Mouse (Mus musculus) liver, embryonic 14.5 days (tissue): ENCODE data around the gene Bmp8b. TPM values are rescaled to one million over a fixed set of nuclear protein-coding genes. Genes with fewer than 3 reads are reported as not detected.
"Not testable (repeated sequence)": the region's sequence is repeated elsewhere in the genome, so short reads cannot be mapped to it uniquely, and the experiment has no call there.

ENCODE experiments used
- ATAC-seq: fragments of 200-750 bp; cut with Nextera tagmentation; 2 replicates; pipeline ENCODE4 v1.8.0; 2017; ENCODE audit warnings: moderate number of reproducible peaks, mild to moderate bottlenecking, moderate library complexity; ENCODE audit not compliant: insufficient read depth
- DNase-seq, 3 experiments: peaks; one replicate each; pipeline ENCODE4 v3.0.0-alpha.2; 2012 to 2013; ENCODE audit warnings: low read depth in 3 of 3, low spot score in 3 of 3
- H3K27ac ChIP-seq: fragments of 300-500 bp; sonication (generic); 2 replicates; pipeline ENCODE4 v1.5.1; 2014; ENCODE audit warnings: moderate library complexity, mild to moderate bottlenecking, control low read depth, inconsistent platforms
- H3K27me3 ChIP-seq: fragments of 300-500 bp; sonication (generic); 2 replicates; pipeline ENCODE4 v1.6.1; 2014; ENCODE audit warnings: mild to moderate bottlenecking, low read length, moderate library complexity; ENCODE audit not compliant: control insufficient read depth, insufficient read depth
- H3K36me3 ChIP-seq: fragments of 300-500 bp; sonication (generic); replicated peaks from 2 replicates; pipeline ENCODE4 v1.6.1; 2014; ENCODE audit warnings: low read depth; ENCODE audit not compliant: control insufficient read depth, insufficient read depth
- H3K4me1 ChIP-seq, 2 experiments: fragments of 200-500 bp in 1 of 2; fragments of 300-500 bp in 1 of 2; sonication (generic) in 1 of 2; replicated peaks; 2 replicates each; pipeline ENCODE4 v1.6.1; 2012 to 2014; ENCODE audit warnings: antibody characterized with exemption in 1 of 2, inconsistent platforms in 1 of 2, low read length in 1 of 2; ENCODE audit not compliant: control insufficient read depth in 2 of 2, insufficient read depth in 2 of 2
- H3K4me2 ChIP-seq: fragments of 300-500 bp; sonication (generic); 2 replicates; pipeline ENCODE4 v1.6.1; 2014; ENCODE audit warnings: low read depth, mild to moderate bottlenecking, control low read depth, moderate library complexity
- H3K4me3 ChIP-seq, 2 experiments: fragments of 200-500 bp in 1 of 2; fragments of 300-500 bp in 1 of 2; sonication (generic) in 1 of 2; 2 replicates each; pipeline ENCODE4 v1.5.1; 2012 to 2014; ENCODE audit warnings: low read depth in 2 of 2, low read length in 2 of 2, mild to moderate bottlenecking in 2 of 2, control low read depth in 1 of 2, inconsistent platforms in 1 of 2, moderate library complexity in 1 of 2; ENCODE audit not compliant: insufficient read depth in 1 of 2
- H3K9ac ChIP-seq: fragments of 300-500 bp; sonication (generic); replicated peaks from 2 replicates; pipeline ENCODE4 v1.6.1; 2014; ENCODE audit warnings: mild to moderate bottlenecking, control low read depth, moderate library complexity
- H3K9me3 ChIP-seq: fragments of 300-500 bp; sonication (generic); 2 replicates; pipeline ENCODE4 v1.6.1; 2016; ENCODE audit warnings: low read length, mixed read lengths; ENCODE audit not compliant: control insufficient read depth
- CTCF ChIP-seq: IDR thresholded peaks from 2 replicates; pipeline ENCODE4 v1.5.1; 2016; ENCODE audit warnings: antibody characterized with exemption, low read depth, control low read depth
- EP300 ChIP-seq: IDR thresholded peaks from 2 replicates; pipeline ENCODE4 v1.6.1; 2016; ENCODE audit warnings: antibody characterized with exemption, low read depth
- WGBS: fragments of 180-500 bp; shearing (Covaris S2); extraction: QIAGEN DNeasy Blood & Tissue Kit; methylation state at CpG from one replicate; pipeline ENCODE4 v1.1.7; 2014; ENCODE audit not compliant: insufficient replicate concordance; 5-methylcytosine and 5-hydroxymethylcytosine counted together
- polyA plus RNA-seq, 2 experiments: library from polyadenylated mRNA; depleted of rRNA in 1 of 2; stranded (reverse) in 1 of 2; unstranded in 1 of 2; fragments of >200 nt; fragmentation: Nextera tagmentation in 1 of 2; extraction: Ambion mirVana in 1 of 2; gene quantifications; 2 replicates each; pipeline versions ENCODE4 v1.2.1 to v1.2.3; 2012 to 2014

Gene Bmp8b
- polyA plus RNA-seq, 2 experiments = 0.22 to 0.24 TPM

- H3K9ac ChIP-seq = no peak within 1 kb of the TSS
- H3K27me3 ChIP-seq = peaks cover 6% of the 10 kb centered on the region
- no peak within 1 kb of the TSS for H3K4me2 ChIP-seq
- ATAC-seq (no peak), DNase-seq (no peak)
- H3K4me1 ChIP-seq = no peaks in the 10 kb centered on the region; a peak in 1 of 4 replicates
- 10% methylated on average over 22 of the region's 22 CpGs for WGBS
- TF ChIP-seq CTCF (no peak), EP300 (no peak)
- no peak within 1 kb of the TSS for H3K27ac ChIP-seq
- H3K36me3 ChIP-seq = no peaks in the 10 kb centered on the region
- H3K9me3 ChIP-seq = no peaks in the 10 kb centered on the region
- H3K4me3 ChIP-seq = no peak within 1 kb of the TSS
Measured at GRCm38 (mm10) chr4:123116011-123116410, 11.0 kb downstream of the Bmp8b start, which contains the start of gene Oxct2b. Oxct2b (plus strand) TSS chr4:123116266.

DNA sequence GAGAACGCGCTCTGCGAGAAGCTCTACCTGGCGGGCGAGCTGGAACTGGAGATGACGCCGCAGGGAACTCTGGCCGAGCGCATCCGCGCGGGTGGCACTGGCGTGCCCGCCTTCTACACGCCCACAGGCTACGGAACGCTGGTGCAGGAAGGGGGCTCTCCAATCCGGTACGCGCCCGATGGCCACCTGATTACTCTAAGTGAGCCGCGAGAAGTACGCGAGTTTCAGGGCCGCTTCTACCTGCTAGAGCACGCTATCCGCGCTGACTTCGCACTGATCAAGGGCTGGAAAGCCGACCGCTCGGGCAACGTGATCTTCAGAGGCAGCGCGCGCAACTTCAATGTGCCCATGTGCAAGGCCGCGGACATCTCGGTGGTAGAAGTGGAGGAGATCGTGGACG is 11.7 kb downstream of the Bmp8b start:
- not testable (repeated sequence) for ATAC-seq, H3K36me3 ChIP-seq, H3K27ac ChIP-seq, DNase-seq, H3K4me2 ChIP-seq, H3K9me3 ChIP-seq, H3K4me1 ChIP-seq, H3K9ac ChIP-seq, H3K4me3 ChIP-seq, H3K27me3 ChIP-seq
- 19% methylated on average over 30 of the region's 42 CpGs for WGBS

DNA sequence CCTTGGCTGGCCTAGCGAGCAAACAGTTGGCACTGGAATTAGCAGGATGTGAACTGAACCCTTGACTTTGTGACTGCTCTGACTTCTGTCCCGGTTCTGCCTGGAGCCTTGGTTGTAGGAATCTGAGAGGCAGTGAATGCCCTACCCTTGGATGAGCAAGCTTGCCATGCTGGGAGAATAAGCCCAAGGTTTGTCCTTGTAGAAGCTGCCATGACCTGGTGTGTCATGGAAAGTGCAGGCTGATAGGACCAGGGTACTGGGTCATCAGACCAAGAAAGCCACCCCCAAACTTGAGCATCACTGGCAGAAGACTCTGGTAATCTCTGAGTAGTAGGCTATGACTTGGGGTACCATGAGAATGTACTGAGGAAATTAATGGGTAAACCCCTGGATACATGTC is 16.3 kb downstream of the Bmp8b start:
- no peak for TF ChIP-seq CTCF
- TF ChIP-seq EP300 = no peak
- Histone ChIP-seq H3K4me1 (no peaks in the 10 kb centered on the region), H3K9ac (no peak overlapping the region), H3K27ac (no peak overlapping the region), H3K27me3 (no peaks in the 10 kb centered on the region), H3K4me2 (no peak overlapping the region), H3K9me3 (no peaks in the 10 kb centered on the region), H3K36me3 (peaks cover 4% of the 10 kb centered on the region; the same call in 1 of the 2 replicates), H3K4me3 (no peak overlapping the region)
- ATAC-seq = no peak
- DNase-seq = no peak
- 62% methylated on average over 2 of the region's 2 CpGs for WGBS

DNA sequence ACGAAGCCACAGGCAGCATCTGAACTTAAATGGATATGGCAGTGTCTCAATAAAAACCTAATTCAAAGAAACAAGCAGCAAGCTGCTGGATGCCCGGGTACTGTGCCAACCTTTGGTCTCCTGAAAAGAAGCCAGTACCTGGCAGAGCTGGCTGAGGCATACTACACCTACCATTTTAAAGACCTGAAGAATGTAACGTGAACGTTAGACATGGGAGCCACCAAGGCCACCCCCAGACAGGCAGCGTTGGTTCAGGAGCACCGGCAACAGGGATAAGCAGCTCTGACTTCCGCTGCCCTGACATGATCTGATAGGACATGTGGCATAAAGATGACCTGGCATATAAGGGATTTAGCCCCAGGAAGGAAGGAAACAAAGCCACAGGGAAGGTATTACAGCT is 21.7 kb downstream of the Bmp8b start:
- H3K27me3 ChIP-seq = no peaks in the 10 kb centered on the region
- H3K4me1 ChIP-seq = no peaks in the 10 kb centered on the region
- H3K4me3 ChIP-seq = no peak overlapping the region
- H3K4me2 ChIP-seq = no peak overlapping the region
- ATAC-seq = no peak
- no peak for TF ChIP-seq EP300
- no peak for TF ChIP-seq CTCF
- 78% methylated on average over 7 of the region's 7 CpGs for WGBS
- peaks cover 23% of the 10 kb centered on the region for H3K36me3 ChIP-seq
- H3K9me3 ChIP-seq = no peaks in the 10 kb centered on the region
- H3K27ac ChIP-seq = no peak overlapping the region
- H3K9ac ChIP-seq = no peak overlapping the region
- DNase-seq = no peak

DNA sequence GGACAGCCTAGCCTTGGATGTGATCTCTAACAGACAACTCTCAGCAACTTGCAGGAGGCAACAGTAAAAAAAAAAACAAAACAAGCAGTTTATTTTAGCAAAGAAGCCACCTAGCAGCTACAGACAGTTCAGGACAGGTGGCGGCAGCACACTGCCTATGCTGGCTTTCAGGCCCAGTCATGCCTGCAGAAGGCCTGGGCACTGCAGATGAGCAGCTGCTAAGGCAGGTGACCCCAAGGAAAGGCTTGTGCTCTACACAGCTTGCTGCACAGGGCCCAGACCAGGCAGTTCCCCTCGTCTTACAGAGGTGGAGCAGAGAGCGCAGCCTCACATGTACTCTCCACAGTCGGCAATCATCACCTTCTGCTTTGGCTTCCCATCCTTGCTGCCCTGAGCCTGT is 22.1 kb downstream of the Bmp8b start:
- no peak for ATAC-seq
- no peaks in the 10 kb centered on the region for H3K4me1 ChIP-seq
- no peak overlapping the region for H3K4me3 ChIP-seq
- DNase-seq = no peak
- TF ChIP-seq CTCF = no peak
- no peak for TF ChIP-seq EP300
- H3K9ac ChIP-seq = no peak overlapping the region
- H3K9me3 ChIP-seq = no peaks in the 10 kb centered on the region
- H3K4me2 ChIP-seq = no peak overlapping the region
- no peak overlapping the region for H3K27ac ChIP-seq
- H3K36me3 ChIP-seq = peaks cover 26% of the 10 kb centered on the region
- H3K27me3 ChIP-seq = no peaks in the 10 kb centered on the region
- WGBS = 73% methylated on average over 4 of the region's 4 CpGs
